Mouse (Mus musculus) erythroblast, embryonic 14.5 days (primary cell): ENCODE measurements around the gene Itga2b.

ENCODE experiments used
- GATA1 ChIP-seq: IDR thresholded peaks from 2 replicates; pipeline ENCODE4 v1.6.1; 2012; ENCODE audit warnings: low read length, inconsistent platforms, mixed read lengths
- TAL1 ChIP-seq: IDR thresholded peaks from 3 replicates; pipeline ENCODE4 v1.6.1; 2012; ENCODE audit warnings: low read length, inconsistent platforms, mixed read lengths

DNA sequence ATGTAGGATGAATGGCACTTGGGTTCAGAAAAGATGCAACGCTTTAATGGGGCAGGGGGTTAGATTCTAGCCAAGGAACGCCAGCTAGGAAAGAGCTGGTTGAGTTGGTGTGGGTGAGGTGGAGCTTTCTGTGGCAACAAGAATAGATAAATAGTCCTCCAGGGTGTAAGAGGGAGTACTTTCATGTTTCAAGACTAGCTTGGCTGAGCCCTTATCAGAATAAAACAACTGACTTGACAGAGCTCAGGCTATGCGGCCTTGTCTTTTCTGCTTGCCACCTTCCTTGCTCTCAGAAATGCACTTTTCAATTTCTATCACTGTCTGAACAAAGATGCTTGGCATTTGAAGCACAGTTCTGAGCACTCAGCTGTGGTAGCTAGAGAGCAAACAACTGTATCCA is 5.1 kb upstream of the Itga2b start:
- TF ChIP-seq GATA1 (no peak), TAL1 (no peak)
